ENCODE assay signal across 17 mouse cellular contexts in the genomic region with DNA sequence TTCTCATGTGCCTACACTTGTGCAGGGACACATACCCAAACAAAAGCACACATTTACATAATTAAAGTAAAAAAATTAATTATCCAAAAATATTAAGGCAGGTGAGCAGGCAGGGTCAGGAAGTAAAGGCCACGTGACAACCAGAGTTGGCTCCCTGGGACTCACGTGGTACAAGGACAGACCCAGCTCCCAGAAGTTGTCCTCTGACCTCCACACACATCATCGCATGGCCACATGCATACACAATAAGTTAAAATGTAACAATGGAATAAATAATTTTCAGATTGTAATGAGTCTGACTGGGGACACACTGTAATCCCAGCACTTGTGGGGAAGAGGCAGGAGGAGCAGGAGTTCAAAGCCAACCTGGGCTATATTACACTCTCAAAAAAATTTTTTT.
"Had no signal": no experiment of that assay in that cellular context is flagged by ENCODE, and none has a peak within 500 bp of the region (broad histone marks: within the 10 kb centered on the region; RNA-seq: fewer than 3 reads in every experiment).

No protein-coding gene starts in this region.

- H3K9ac ChIP-seq: lung, embryonic 15.5 days; midbrain, embryonic 13.5 days; midbrain, embryonic 15.5 days; neural tube, embryonic 12.5 days; stomach, embryonic 15.5 days had no signal

- H3K4me2 ChIP-seq: lung, embryonic 15.5 days; midbrain, embryonic 11.5 days; midbrain, embryonic 13.5 days; midbrain, embryonic 15.5 days; neural tube, embryonic 12.5 days; stomach, embryonic 15.5 days had no signal

- ATAC-seq: lung, postnatal 0 days; midbrain, embryonic 13.5 days; midbrain, embryonic 15.5 days had no signal

- DNase-seq: lung, adult 2 months; lung, postnatal 14 days; lung, postnatal 36 days; right cerebral cortex, postnatal 14 days; thymus, adult 2 months; thymus, postnatal 25 days; thymus, postnatal 4 days had no signal

- H3K9me3 ChIP-seq: lung, embryonic 15.5 days; megakaryocyte, embryonic 14.5 days; midbrain, embryonic 13.5 days; midbrain, embryonic 15.5 days; neural tube, embryonic 12.5 days; stomach, embryonic 15.5 days had no signal

- H3K27me3 ChIP-seq: lung, embryonic 15.5 days; megakaryocyte, embryonic 14.5 days; midbrain, embryonic 13.5 days; midbrain, embryonic 15.5 days; neural tube, embryonic 12.5 days; stomach, embryonic 15.5 days had no signal

- H3K4me1 ChIP-seq: lung, embryonic 15.5 days; midbrain, embryonic 13.5 days; midbrain, embryonic 15.5 days; neural tube, embryonic 12.5 days; stomach, embryonic 15.5 days had no signal

- H3K36me3 ChIP-seq: lung, embryonic 15.5 days; midbrain, embryonic 13.5 days; midbrain, embryonic 15.5 days; neural tube, embryonic 12.5 days; stomach, embryonic 15.5 days had no signal

- H3K27ac ChIP-seq: lung, embryonic 15.5 days; macrophage; midbrain, embryonic 13.5 days; midbrain, embryonic 15.5 days; neural tube, embryonic 12.5 days; stomach, embryonic 15.5 days; stomach, postnatal 0 days had no signal

- H3K4me3 ChIP-seq: lung, embryonic 15.5 days; megakaryocyte, embryonic 14.5 days; midbrain, embryonic 13.5 days; midbrain, embryonic 15.5 days; neural tube, embryonic 12.5 days; stomach, embryonic 15.5 days had no signal
